Comparison of ENCODE assay signal across 12 mouse cellular contexts in genomic region chr14:31454849-31455566, GRCm38 (mm10). TPM values are rescaled to one million over a fixed set of nuclear protein-coding genes. Genes with fewer than 3 reads are reported as not detected.
DNase-seq lines count a peak whose midpoint lies in the region; ATAC-seq and TF ChIP-seq lines count a peak whose summit lies in the region.
"Had no signal": no experiment of that assay in that cellular context is flagged by ENCODE, and none has a peak within 500 bp of the region (broad histone marks: within the 10 kb centered on the region; RNA-seq: fewer than 3 reads in every experiment).

No protein-coding gene starts in this region.

- H3K9me3 ChIP-seq in kidney, embryonic 14.5 days (ENCODE audit: control insufficient read depth, low read length), result no peaks in the 10 kb centered on the region
- H3K9me3 ChIP-seq in MEL (replicated peaks; ENCODE audit: insufficient read depth, low read length), result no peaks in the 10 kb centered on the region
- H3K9me3 ChIP-seq: intestine, embryonic 15.5 days; liver, embryonic 15.5 days had no signal

- no peak overlapping the region for H3K4me2 ChIP-seq in kidney, embryonic 14.5 days (replicated peaks; ENCODE audit: low read depth, low read length)
- H3K4me2 ChIP-seq: intestine, embryonic 15.5 days; liver, embryonic 15.5 days had no signal

- H3K27me3 ChIP-seq in kidney, embryonic 14.5 days (ENCODE audit: control insufficient read depth, insufficient read depth, low read length), result no peaks in the 10 kb centered on the region
- no peaks in the 10 kb centered on the region for H3K27me3 ChIP-seq in testis, adult 2 months (ENCODE audit: control insufficient read depth, insufficient read depth, low read length)
- no peaks in the 10 kb centered on the region for H3K27me3 ChIP-seq in MEL (ENCODE audit: control insufficient read depth in 1 of 2, insufficient read depth in 2 of 2, low read length in 2 of 2)
- H3K27me3 ChIP-seq in small intestine, adult 2 months (ENCODE audit: control insufficient read depth, insufficient read depth, low read length), result no peaks in the 10 kb centered on the region
- H3K27me3 ChIP-seq: intestine, embryonic 15.5 days; liver, embryonic 15.5 days had no signal

- no peak for TF ChIP-seq EP300 in MEL (IDR thresholded peaks at IDR 0.05; ENCODE audit: low read depth in 1 of 2, low read length in 2 of 2)

- no peak overlapping the region for H3K27ac ChIP-seq in kidney, embryonic 14.5 days (ENCODE audit: low read depth, low read length)
- H3K27ac ChIP-seq in testis, adult 2 months (ENCODE audit: control insufficient read depth, insufficient read depth, low read depth, low read length), result no peak overlapping the region
- no peak overlapping the region for H3K27ac ChIP-seq in MEL (ENCODE audit: control insufficient read depth, low read depth, low read length)
- no peak overlapping the region for H3K27ac ChIP-seq in small intestine, adult 2 months (ENCODE audit: insufficient read depth, low read depth, low read length)
- H3K27ac ChIP-seq: intestine, embryonic 15.5 days; liver, embryonic 15.5 days had no signal

- no peak for TF ChIP-seq RAD21 in MEL (IDR thresholded peaks at IDR 0.05; ENCODE audit: low read depth, low read length)

- peak; percentile 47 for DNase-seq in kidney, adult 11 months
- DNase-seq in testis, postnatal 10 days (ENCODE audit: low spot score), result no peak
- peak; percentile 25 for DNase-seq in MEL (ENCODE audit: low read depth, low spot score)
- DNase-seq in Muller cell, postnatal 12 days (ENCODE audit: inconsistent ontology term), result no peak
- DNase-seq: embryo, embryonic 11 days; gastrocnemius, postnatal 25 days; heart, postnatal 14 days had no signal

- no peak for ATAC-seq in kidney, embryonic 14.5 days (ENCODE audit: low FRiP score, low TSS enrichment)
- ATAC-seq: intestine, embryonic 15.5 days had no signal

- no peaks in the 10 kb centered on the region for H3K36me3 ChIP-seq in kidney, embryonic 14.5 days (ENCODE audit: control insufficient read depth, insufficient read depth, low read length)
- H3K36me3 ChIP-seq in testis, adult 2 months (ENCODE audit: control insufficient read depth, insufficient read depth, low read length), result no peaks in the 10 kb centered on the region
- peaks cover 0 to 4% of the 10 kb centered on the region in 2 experiments; a peak in 2 of 4 replicates for H3K36me3 ChIP-seq in MEL (ENCODE audit: control insufficient read depth in 1 of 2, insufficient read depth in 2 of 2, low read length in 2 of 2)
- H3K36me3 ChIP-seq in small intestine, adult 2 months (ENCODE audit: control insufficient read depth, insufficient read depth, low read length), result no peaks in the 10 kb centered on the region
- H3K36me3 ChIP-seq: intestine, embryonic 15.5 days; liver, embryonic 15.5 days had no signal

- no peak overlapping the region for H3K4me3 ChIP-seq in kidney, embryonic 14.5 days (ENCODE audit: low read length)
- H3K4me3 ChIP-seq in testis, adult 2 months (ENCODE audit: control insufficient read depth, low read depth, low read length), result no peak overlapping the region
- no peak overlapping the region for H3K4me3 ChIP-seq in MEL (ENCODE audit: control insufficient read depth in 1 of 2, insufficient read depth in 1 of 2, low read depth in 2 of 2, low read length in 2 of 2)
- H3K4me3 ChIP-seq in small intestine, adult 2 months (ENCODE audit: low read depth, low read length), result no peak overlapping the region
- H3K4me3 ChIP-seq: intestine, embryonic 15.5 days; liver, embryonic 15.5 days had no signal

- no peaks in the 10 kb centered on the region; the same call in 1 of the 2 replicates for H3K4me1 ChIP-seq in kidney, embryonic 14.5 days (ENCODE audit: control insufficient read depth, insufficient read depth, low read length)
- H3K4me1 ChIP-seq in testis, adult 2 months (ENCODE audit: control insufficient read depth, insufficient read depth, low read length), result peaks cover 2% of the 10 kb centered on the region; the same call in 1 of the 2 replicates
- H3K4me1 ChIP-seq in MEL (ENCODE audit: control insufficient read depth in 1 of 2, insufficient read depth in 2 of 2, low read length in 2 of 2), result peaks cover 3 to 8% of the 10 kb centered on the region in 2 experiments; a peak in 3 of 4 replicates
- H3K4me1 ChIP-seq in small intestine, adult 2 months (ENCODE audit: control insufficient read depth, insufficient read depth, insufficient read length, low read length), result no peaks in the 10 kb centered on the region
- H3K4me1 ChIP-seq: intestine, embryonic 15.5 days; liver, embryonic 15.5 days had no signal

- WGBS in kidney, embryonic 14.5 days, result 83% methylated on average over 8 of the region's 8 CpGs
- WGBS in small intestine, adult 2 months, result 74% methylated on average over 8 of the region's 8 CpGs

- H3K9ac ChIP-seq in kidney, embryonic 14.5 days (ENCODE audit: low read depth, low read length), result no peak overlapping the region
- H3K9ac ChIP-seq in MEL (ENCODE audit: control insufficient read depth, low read depth, low read length, poor library complexity, severe bottlenecking), result no peak overlapping the region
- H3K9ac ChIP-seq: intestine, embryonic 15.5 days; liver, embryonic 15.5 days had no signal

- no peaks in the 10 kb centered on the region for H3K79me2 ChIP-seq in MEL (ENCODE audit: control insufficient read depth, insufficient read depth, low read length, poor library complexity)

- peak; percentile 70 for TF ChIP-seq CTCF in testis, adult 2 months (IDR thresholded peaks at IDR 0.05; ENCODE audit: control insufficient read depth, insufficient read depth, insufficient replicate concordance, low read depth, low read length)
- TF ChIP-seq CTCF in MEL (IDR thresholded peaks at IDR 0.05 in 2 of 3, conservative IDR thresholded peaks at IDR 0.05 in 1 of 3; ENCODE audit: control insufficient read depth in 1 of 3, insufficient read depth in 1 of 3, low read depth in 2 of 3, low read length in 3 of 3, poor library complexity in 1 of 3, severe bottlenecking in 1 of 3), result peak; percentile 45 to 66 (median 57)
- peak; percentile 30; the same call in 1 of the 2 replicates for TF ChIP-seq CTCF in small intestine, adult 2 months (IDR thresholded peaks at IDR 0.05; ENCODE audit: extremely low read depth, insufficient read length, insufficient replicate concordance, low read depth, low read length)

- no peak for TF ChIP-seq POLR2A in testis, adult 2 months (IDR thresholded peaks at IDR 0.05; ENCODE audit: control insufficient read depth, low read depth, low read length)
- TF ChIP-seq POLR2A in MEL (IDR thresholded peaks at IDR 0.05; ENCODE audit: control insufficient read depth in 1 of 2, insufficient read depth in 1 of 2, low read depth in 1 of 2, low read length in 2 of 2, poor library complexity in 1 of 2), result no peak
- no peak for TF ChIP-seq POLR2A in small intestine, adult 2 months (IDR thresholded peaks at IDR 0.05; ENCODE audit: low read depth, low read length)

TF ChIP-seq in MEL, 35 proteins besides CTCF, POLR2A, EP300 and RAD21:
- TF ChIP-seq CHD1 (IDR thresholded peaks at IDR 0.05; ENCODE audit: low read depth, low read length) (no peak), MAX (IDR thresholded peaks at IDR 0.05; ENCODE audit: low read length) (no peak), POLR2AphosphoS5 (IDR thresholded peaks at IDR 0.05; ENCODE audit: borderline replicate concordance, low read depth, low read length) (no peak), NELFE (IDR thresholded peaks at IDR 0.05; ENCODE audit: low read depth, low read length) (no peak), MAFK (IDR thresholded peaks at IDR 0.05; ENCODE audit: borderline replicate concordance, low read depth, low read length) (no peak), MAZ (IDR thresholded peaks at IDR 0.05; ENCODE audit: low read depth, low read length) (no peak), MYB (IDR thresholded peaks at IDR 0.05; ENCODE audit: low read depth, low read length) (no peak), ETS1 (IDR thresholded peaks at IDR 0.05; ENCODE audit: low read depth, low read length) (no peak), GATA1 (IDR thresholded peaks at IDR 0.05; ENCODE audit: low read depth, low read length) (no peak), MXI1 (IDR thresholded peaks at IDR 0.05; ENCODE audit: low read depth, low read length) (no peak), BHLHE40 (IDR thresholded peaks at IDR 0.05; ENCODE audit: borderline replicate concordance, low read depth, low read length) (no peak), NRF1 (IDR thresholded peaks at IDR 0.05; ENCODE audit: insufficient read depth, low read depth, low read length, poor library complexity, severe bottlenecking) (no peak), CHD2 (IDR thresholded peaks at IDR 0.05; ENCODE audit: low read length) (no peak), SMC3 (IDR thresholded peaks at IDR 0.05; ENCODE audit: low read depth, low read length) (no peak; the same call in 1 of the 2 replicates)

RNA-seq across cellular contexts. Expression of gene Sh3bp5, which starts 19.1 kb away (rescaled TPM):
- polyA plus RNA-seq in kidney, embryonic 14.5 days (2014; fragmentation: Nextera tagmentation; extraction: Ambion mirVana), result 6.7 and 14.3 TPM in 2 replicates
- polyA plus RNA-seq in testis, adult 2 months (2012; rRNA removed), result 39.6 and 41.2 TPM in 2 replicates
- 0.19 and 0.36 TPM in 2 replicates for total RNA-seq in MEL (2012; rRNA removed)
- 1 to 10 TPM in 1 of 2 experiments, not detected in 1; 1.0 TPM for polyA plus RNA-seq in MEL (2012; ENCODE audit: insufficient read depth in 1 of 2, insufficient read length in 2 of 2, low read depth in 1 of 2, low replicate concordance in 2 of 2, missing spikeins in 1 of 2)
- polyA plus RNA-seq in small intestine, adult 2 months (2012; rRNA removed), result 3.0 and 6.9 TPM in 2 replicates

RNA-seq across cellular contexts. Expression of gene Eaf1, which starts 39.2 kb away (rescaled TPM):
- 14.7 and 29.0 TPM in 2 replicates for polyA plus RNA-seq in kidney, embryonic 14.5 days (2014; fragmentation: Nextera tagmentation; extraction: Ambion mirVana)
- polyA plus RNA-seq in testis, adult 2 months (2012; rRNA removed), result 27.1 and 37.5 TPM in 2 replicates
- 44.4 and 50.6 TPM in 2 replicates for total RNA-seq in MEL (2012; rRNA removed)
- 10 to 100 TPM in 1 of 2 experiments, not detected in 1; 67.2 TPM for polyA plus RNA-seq in MEL (2012; ENCODE audit: insufficient read depth in 1 of 2, insufficient read length in 2 of 2, low read depth in 1 of 2, low replicate concordance in 2 of 2, missing spikeins in 1 of 2)
- 14.5 and 24.0 TPM in 2 replicates for polyA plus RNA-seq in small intestine, adult 2 months (2012; rRNA removed)

RNA-seq across cellular contexts. Expression of gene Mettl6, which starts 39.8 kb away (rescaled TPM):
- 56.0 and 62.4 TPM in 2 replicates for polyA plus RNA-seq in kidney, embryonic 14.5 days (2014; fragmentation: Nextera tagmentation; extraction: Ambion mirVana)
- 30.9 and 35.4 TPM in 2 replicates for polyA plus RNA-seq in testis, adult 2 months (2012; rRNA removed)
- 35.6 TPM in 2 replicates for total RNA-seq in MEL (2012; rRNA removed)
- polyA plus RNA-seq in MEL (2012; ENCODE audit: insufficient read depth in 1 of 2, insufficient read length in 2 of 2, low read depth in 1 of 2, low replicate concordance in 2 of 2, missing spikeins in 1 of 2), result 10 to 100 TPM in 1 of 2 experiments, not detected in 1; 39.2 TPM
- 2.2 and 3.3 TPM in 2 replicates for polyA plus RNA-seq in small intestine, adult 2 months (2012; rRNA removed)

Comparison
In these comparisons a context has a peak if more than half of its experiments do, and no peak if none do; other contexts are left out.
1. DNase-seq: peak in kidney, adult 11 months (single experiment) and MEL (single experiment); none in testis, postnatal 10 days (single experiment) and Muller cell, postnatal 12 days (single experiment).
2. Peak in every context shown above with its lines, with median percentiles within 50 percentile points of each other: CTCF ChIP-seq.